Mouse (Mus musculus) embryonic fibroblast, embryonic 13.5 days (primary cell): ENCODE data around the gene Psg20.

Experiments used
- CTCF ChIP-seq: IDR thresholded peaks from 2 replicates; pipeline ENCODE4 v1.5.1; 2011; ENCODE audit warnings: mild to moderate bottlenecking, control low read depth, low read length, moderate library complexity, borderline replicate concordance; ENCODE audit not compliant: insufficient read depth
- POLR2A ChIP-seq: IDR thresholded peaks from 2 replicates; pipeline ENCODE4 v1.6.1; 2011; ENCODE audit warnings: low read depth, mild to moderate bottlenecking, control low read depth, low read length, moderate library complexity

DNA sequence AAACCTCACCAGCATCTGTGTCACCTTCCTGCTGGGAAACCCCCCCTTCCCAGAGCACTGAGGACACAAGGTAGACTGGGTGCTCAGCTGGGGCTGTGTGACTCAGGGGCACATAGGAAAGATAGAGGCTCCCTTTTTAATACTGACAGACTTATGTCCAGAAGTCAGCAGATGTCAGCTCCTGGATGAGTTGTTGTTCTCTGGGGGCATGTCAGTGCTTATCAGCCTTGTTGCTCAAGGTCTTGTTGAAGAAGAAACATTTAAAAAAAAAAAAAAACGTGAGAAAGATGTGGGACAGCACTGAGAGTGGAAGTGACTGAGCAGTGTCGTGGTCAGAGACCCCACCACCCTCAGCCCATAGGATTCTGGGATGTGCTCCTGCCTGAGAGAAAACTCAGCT is 31.8 kb upstream of the Psg20 start, which contains the start of gene Psg22:
- TF ChIP-seq CTCF (no peak), POLR2A (no peak)
